Mouse (Mus musculus) midbrain, embryonic 14.5 days (tissue): ENCODE results near the gene Atp6v0b. TPM values are rescaled to one million over a fixed set of nuclear protein-coding genes. Genes with fewer than 3 reads are reported as not detected.

ENCODE experiments used
- ATAC-seq: fragments of 200-750 bp; cut with Nextera tagmentation; 2 replicates; pipeline ENCODE4 v1.8.0; 2017; ENCODE audit warnings: moderate number of reproducible peaks, moderate library complexity; ENCODE audit not compliant: low FRiP score, low TSS enrichment
- DNase-seq: peaks from one replicate; pipeline ENCODE4 v3.0.0-alpha.2; 2015
- H3K27ac ChIP-seq: fragments of 300-500 bp; sonication (generic); replicated peaks from 2 replicates; pipeline ENCODE4 v1.5.1; 2014; ENCODE audit warnings: mild to moderate bottlenecking, low read depth, low read length, moderate library complexity
- H3K27me3 ChIP-seq: fragments of 300-500 bp; sonication (generic); 2 replicates; pipeline ENCODE4 v1.6.1; 2014; ENCODE audit warnings: low read length, control low read depth, mixed read lengths; ENCODE audit not compliant: control insufficient read depth, insufficient read depth
- H3K36me3 ChIP-seq: fragments of 300-500 bp; sonication (generic); 2 replicates; pipeline ENCODE4 v1.6.1; 2014; ENCODE audit warnings: low read length, control low read depth; ENCODE audit not compliant: control insufficient read depth, insufficient read depth
- H3K4me1 ChIP-seq: fragments of 300-500 bp; sonication (generic); 2 replicates; pipeline ENCODE4 v1.6.1; 2014; ENCODE audit warnings: mild to moderate bottlenecking, antibody characterized with exemption, low read length, control low read depth; ENCODE audit not compliant: control insufficient read depth, insufficient read depth
- H3K4me2 ChIP-seq: fragments of 300-500 bp; sonication (generic); 2 replicates; pipeline ENCODE4 v1.6.1; 2014; ENCODE audit warnings: mild to moderate bottlenecking, low read length, moderate library complexity
- H3K4me3 ChIP-seq: fragments of 300-500 bp; sonication (generic); replicated peaks from 2 replicates; pipeline ENCODE4 v1.5.1; 2014; ENCODE audit warnings: low read depth, low read length
- H3K9ac ChIP-seq: fragments of 300-500 bp; sonication (generic); replicated peaks from 2 replicates; pipeline ENCODE4 v1.6.1; 2014; ENCODE audit warnings: mild to moderate bottlenecking, low read length, moderate library complexity
- H3K9me3 ChIP-seq: fragments of 300-500 bp; sonication (generic); 2 replicates; pipeline ENCODE4 v1.6.1; 2016; ENCODE audit warnings: low read length, control low read depth, mixed read lengths; ENCODE audit not compliant: control insufficient read depth
- WGBS: fragments of 180-500 bp; shearing (Covaris S2); extraction: QIAGEN DNeasy Blood & Tissue Kit; methylation state at CpG from one replicate; pipeline ENCODE4 v1.1.7; 2014; 5-methylcytosine and 5-hydroxymethylcytosine counted together
- polyA plus RNA-seq: library from polyadenylated mRNA; unstranded; fragments of >200 nt; fragmentation: Nextera tagmentation; extraction: Ambion mirVana; gene quantifications from 2 replicates; pipeline ENCODE4 v1.2.1, GENCODE M21; 2014

The Atp6v0b gene
- polyA plus RNA-seq, 1 experiment from 2014 or later = 528 TPM

DNA sequence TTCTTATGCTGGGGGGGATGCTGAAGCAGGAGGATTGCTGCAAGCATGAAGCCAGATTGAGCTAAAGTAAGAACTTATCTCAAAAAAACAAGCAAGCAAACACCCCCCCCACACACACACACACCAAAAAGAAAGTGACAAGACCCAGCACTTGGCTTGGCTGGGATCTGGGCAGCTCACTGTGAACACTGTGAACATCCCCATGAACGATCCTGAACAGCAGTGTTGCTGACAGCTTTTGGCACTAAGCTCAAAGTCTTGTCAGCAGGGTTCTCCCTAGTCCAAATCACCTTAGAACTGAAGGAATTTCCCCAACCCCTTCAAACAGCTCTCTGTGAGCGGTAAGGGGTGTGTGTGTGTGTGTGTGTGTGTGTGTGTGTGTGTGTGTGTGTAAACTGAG lies 36.3 kb upstream of the Atp6v0b start:
- no peak for DNase-seq
- Histone ChIP-seq H3K4me1 (peaks cover 6% of the 10 kb centered on the region; the same call in 1 of the 2 replicates), H3K27ac (no peak overlapping the region), H3K27me3 (peaks cover 28% of the 10 kb centered on the region; the same call in 1 of the 2 replicates), H3K9me3 (no peaks in the 10 kb centered on the region), H3K36me3 (no peaks in the 10 kb centered on the region), H3K4me2 (no peak overlapping the region), H3K9ac (no peak overlapping the region), H3K4me3 (no peak overlapping the region)
- WGBS = 64% methylated on average over 2 of the region's 2 CpGs
- no peak for ATAC-seq

DNA sequence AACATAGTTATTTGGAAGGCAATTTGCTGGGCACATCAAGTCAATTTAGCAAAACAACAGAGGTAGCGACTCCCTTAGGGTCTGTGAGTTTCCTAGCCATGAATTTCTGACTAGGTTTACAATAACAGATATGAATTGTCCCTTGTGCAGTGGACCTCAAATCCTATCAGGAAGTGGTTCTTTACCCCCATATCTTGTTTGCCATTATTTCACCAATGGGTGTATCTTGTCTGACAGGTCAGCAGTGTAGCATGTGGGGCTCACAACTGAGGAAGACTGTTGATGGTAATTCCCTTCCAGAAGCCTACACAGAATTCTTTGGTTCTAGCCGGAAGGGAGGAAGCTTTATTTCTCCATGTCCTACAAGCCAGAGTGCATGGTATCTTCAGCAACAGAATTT lies 34.2 kb upstream of the Atp6v0b start:
- no peak for DNase-seq
- no peak for ATAC-seq
- H3K9ac ChIP-seq = no peak overlapping the region
- H3K4me1 ChIP-seq = no peaks in the 10 kb centered on the region
- no peak overlapping the region for H3K4me2 ChIP-seq
- peaks cover 11% of the 10 kb centered on the region; the same call in 1 of the 2 replicates for H3K27me3 ChIP-seq
- no peaks in the 10 kb centered on the region for H3K36me3 ChIP-seq
- no peak overlapping the region for H3K27ac ChIP-seq
- H3K4me3 ChIP-seq = no peak overlapping the region
- 91% methylated on average over 2 of the region's 2 CpGs for WGBS
- H3K9me3 ChIP-seq = no peaks in the 10 kb centered on the region

DNA sequence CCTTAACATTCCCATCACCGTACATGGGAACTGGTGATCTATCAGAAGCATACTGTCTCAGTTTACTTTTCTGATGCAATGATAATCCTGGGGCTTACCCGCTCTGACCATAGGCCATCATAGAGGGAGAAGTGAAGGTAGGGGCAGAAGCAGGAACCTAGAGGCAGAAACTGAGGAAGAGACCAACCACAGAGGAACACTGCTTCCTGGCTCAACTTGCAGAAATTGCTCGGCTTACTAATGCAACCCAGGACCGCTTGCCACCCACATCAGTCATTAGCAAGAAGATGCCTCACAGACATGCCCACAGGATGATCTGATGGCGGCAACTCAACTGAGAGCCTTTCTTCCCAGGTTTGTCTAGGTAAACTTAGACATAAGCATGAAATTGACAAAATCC lies 31.6 kb upstream of the Atp6v0b start:
- H3K36me3 ChIP-seq = no peaks in the 10 kb centered on the region
- H3K27ac ChIP-seq = no peak overlapping the region
- no peaks in the 10 kb centered on the region for H3K27me3 ChIP-seq
- H3K4me3 ChIP-seq = no peak overlapping the region
- DNase-seq (no peak), ATAC-seq (no peak)
- no peak overlapping the region for H3K4me2 ChIP-seq
- H3K9ac ChIP-seq = no peak overlapping the region
- H3K9me3 ChIP-seq = no peaks in the 10 kb centered on the region
- peaks cover 13% of the 10 kb centered on the region for H3K4me1 ChIP-seq
- 93% methylated on average over 5 of the region's 5 CpGs for WGBS

DNA sequence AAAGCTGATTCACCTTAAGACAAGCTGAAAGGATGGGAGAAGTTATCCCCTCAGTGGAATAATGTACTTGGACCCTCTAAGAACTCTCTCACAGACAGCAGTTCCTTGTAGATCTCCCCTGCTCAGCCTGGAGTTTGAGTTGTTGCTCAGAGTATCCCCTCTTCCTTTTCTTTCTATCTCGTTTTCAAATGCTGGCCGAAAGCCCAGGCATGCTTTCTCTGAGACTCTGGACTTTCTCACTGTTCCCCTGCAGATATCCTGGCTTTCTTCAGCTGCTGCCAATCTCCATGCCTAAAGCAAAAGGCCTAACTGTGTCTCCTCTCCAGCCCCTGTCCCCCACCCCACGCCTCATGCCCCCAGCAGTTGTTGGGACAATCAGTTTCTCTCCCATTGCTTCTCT lies 31.1 kb upstream of the Atp6v0b start:
- no peaks in the 10 kb centered on the region for H3K9me3 ChIP-seq
- no peaks in the 10 kb centered on the region for H3K36me3 ChIP-seq
- H3K27ac ChIP-seq = no peak overlapping the region
- H3K4me1 ChIP-seq = peaks cover 18% of the 10 kb centered on the region
- H3K4me3 ChIP-seq = no peak overlapping the region
- no peak for ATAC-seq
- H3K4me2 ChIP-seq = no peak overlapping the region
- no peak overlapping the region for H3K9ac ChIP-seq
- WGBS = 75% methylated on average over 3 of the region's 3 CpGs
- H3K27me3 ChIP-seq = no peaks in the 10 kb centered on the region
- no peak for DNase-seq

DNA sequence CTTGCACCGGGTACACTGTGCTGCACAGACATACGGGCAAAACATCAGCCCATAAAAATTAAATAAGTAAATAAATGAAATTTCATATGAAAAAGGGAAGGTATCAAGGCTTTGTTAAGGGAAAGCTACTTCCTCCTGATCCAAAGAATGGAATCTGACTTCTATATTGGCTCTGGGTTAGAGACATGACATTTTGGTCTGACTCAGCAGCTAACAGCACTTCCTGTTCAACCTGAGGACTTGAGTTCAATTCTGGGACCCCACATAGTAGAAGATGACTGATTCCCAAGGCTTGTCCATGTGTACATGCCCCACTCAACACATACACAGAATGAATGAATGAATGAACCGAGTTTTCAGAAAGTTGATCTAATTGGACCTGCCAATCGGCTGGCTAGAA lies 30.7 kb upstream of the Atp6v0b start:
- no peaks in the 10 kb centered on the region for H3K36me3 ChIP-seq
- no peak for ATAC-seq
- no peak overlapping the region for H3K4me3 ChIP-seq
- no peak overlapping the region for H3K4me2 ChIP-seq
- no peaks in the 10 kb centered on the region for H3K27me3 ChIP-seq
- no peak overlapping the region for H3K27ac ChIP-seq
- peaks cover 22% of the 10 kb centered on the region for H3K4me1 ChIP-seq
- DNase-seq = no peak
- no peaks in the 10 kb centered on the region for H3K9me3 ChIP-seq
- H3K9ac ChIP-seq = no peak overlapping the region
- whole genome bisulfite sequencing = 94% methylated on average over 4 of the region's 4 CpGs

DNA sequence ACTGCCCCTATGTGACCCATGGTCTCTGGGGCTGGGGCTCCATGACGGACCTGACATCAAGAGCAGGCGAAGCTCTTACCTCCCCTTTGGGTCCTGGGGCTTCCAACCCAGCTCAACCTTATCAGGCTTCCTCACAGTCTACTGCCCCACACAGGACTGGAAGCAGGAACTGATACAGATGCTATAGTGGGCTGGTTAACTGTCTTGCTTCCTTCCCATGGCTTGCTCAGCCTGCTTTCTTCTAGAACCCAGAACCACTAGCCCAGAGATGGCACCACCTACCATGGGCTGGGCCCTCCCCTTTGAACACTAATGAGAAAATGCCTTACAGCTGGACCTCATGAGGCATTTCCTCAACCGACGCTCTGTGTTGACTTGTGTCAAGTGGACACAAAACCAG lies 30.3 kb upstream of the Atp6v0b start:
- no peaks in the 10 kb centered on the region for H3K27me3 ChIP-seq
- ATAC-seq (no peak), DNase-seq (no peak)
- no peak overlapping the region for H3K4me3 ChIP-seq
- no peaks in the 10 kb centered on the region for H3K36me3 ChIP-seq
- no peaks in the 10 kb centered on the region for H3K9me3 ChIP-seq
- no peak overlapping the region for H3K27ac ChIP-seq
- no peak overlapping the region for H3K9ac ChIP-seq
- H3K4me1 ChIP-seq = peaks cover 27% of the 10 kb centered on the region
- no peak overlapping the region for H3K4me2 ChIP-seq
- WGBS = 97% methylated on average over 4 of the region's 4 CpGs

DNA sequence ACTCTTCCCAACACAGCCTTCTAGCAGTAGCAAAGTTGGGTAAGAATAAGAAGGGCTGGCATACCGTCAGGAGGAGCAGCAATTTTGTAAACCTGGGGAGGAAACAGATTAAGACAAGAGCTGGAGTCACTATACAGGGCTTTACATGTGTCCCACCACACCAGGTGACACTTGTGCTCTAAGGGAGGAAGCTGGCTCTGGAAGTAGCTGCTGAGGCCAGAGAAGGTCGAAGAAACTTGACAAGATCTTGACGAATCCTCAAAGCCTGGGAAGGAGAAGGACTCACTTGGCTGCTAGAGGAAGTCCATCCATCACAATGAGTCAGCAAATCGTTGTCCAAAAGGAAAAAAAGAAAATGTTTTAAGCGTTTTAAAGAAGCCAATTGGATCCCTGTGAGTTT lies 29.3 kb upstream of the Atp6v0b start:
- H3K9me3 ChIP-seq = no peaks in the 10 kb centered on the region
- no peak overlapping the region for H3K9ac ChIP-seq
- peaks cover 29% of the 10 kb centered on the region for H3K4me1 ChIP-seq
- no peak overlapping the region for H3K27ac ChIP-seq
- peak overlapping the region; percentile 99 for H3K4me2 ChIP-seq
- DNase-seq (no peak), ATAC-seq (no peak)
- H3K36me3 ChIP-seq = peaks cover 9% of the 10 kb centered on the region
- H3K4me3 ChIP-seq = no peak overlapping the region
- WGBS = 93% methylated on average over 5 of the region's 5 CpGs
- H3K27me3 ChIP-seq = no peaks in the 10 kb centered on the region

DNA sequence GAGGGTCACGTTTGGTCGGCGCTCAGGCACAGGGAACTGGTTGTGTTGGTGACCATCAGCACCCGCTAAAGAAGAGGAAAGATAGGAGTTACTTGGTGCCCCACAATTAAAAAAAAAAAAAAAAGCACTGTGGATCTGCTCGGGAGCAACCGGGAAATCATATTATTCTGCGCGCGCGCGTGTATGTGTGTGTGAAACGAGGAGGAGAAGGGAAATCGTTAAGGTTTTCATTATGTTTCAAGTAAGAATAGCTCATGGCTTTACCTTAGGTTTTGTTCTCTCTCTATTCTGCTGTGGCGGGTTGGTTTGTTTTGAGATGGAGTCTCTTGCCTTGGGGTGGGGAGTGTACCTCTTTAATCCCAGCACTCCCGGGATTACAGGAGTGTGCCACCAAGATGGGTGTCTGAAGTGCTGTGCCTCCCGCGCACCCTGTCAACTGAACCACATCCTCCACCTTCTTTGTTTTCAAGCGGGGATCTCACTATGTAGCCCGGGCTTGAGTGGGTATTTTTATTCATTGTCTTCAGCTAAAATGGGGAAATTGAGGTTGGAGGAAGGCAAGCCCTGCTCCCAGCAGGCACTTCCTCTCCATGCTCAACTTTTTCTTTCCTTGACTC lies 28.5 kb upstream of the Atp6v0b start:
- Histone ChIP-seq H3K27ac (peak overlapping the region; percentile 87; the same call in 1 of the 2 replicates), H3K4me3 (peak overlapping the region; percentile 85), H3K4me2 (peak overlapping the region; percentile 99), H3K27me3 (no peaks in the 10 kb centered on the region), H3K9me3 (no peaks in the 10 kb centered on the region), H3K9ac (peak overlapping the region; percentile 87), H3K4me1 (peaks cover 30% of the 10 kb centered on the region), H3K36me3 (peaks cover 17% of the 10 kb centered on the region)
- 4% methylated on average over 19 of the region's 19 CpGs for WGBS
- DNase-seq (no peak), ATAC-seq (no peak)

DNA sequence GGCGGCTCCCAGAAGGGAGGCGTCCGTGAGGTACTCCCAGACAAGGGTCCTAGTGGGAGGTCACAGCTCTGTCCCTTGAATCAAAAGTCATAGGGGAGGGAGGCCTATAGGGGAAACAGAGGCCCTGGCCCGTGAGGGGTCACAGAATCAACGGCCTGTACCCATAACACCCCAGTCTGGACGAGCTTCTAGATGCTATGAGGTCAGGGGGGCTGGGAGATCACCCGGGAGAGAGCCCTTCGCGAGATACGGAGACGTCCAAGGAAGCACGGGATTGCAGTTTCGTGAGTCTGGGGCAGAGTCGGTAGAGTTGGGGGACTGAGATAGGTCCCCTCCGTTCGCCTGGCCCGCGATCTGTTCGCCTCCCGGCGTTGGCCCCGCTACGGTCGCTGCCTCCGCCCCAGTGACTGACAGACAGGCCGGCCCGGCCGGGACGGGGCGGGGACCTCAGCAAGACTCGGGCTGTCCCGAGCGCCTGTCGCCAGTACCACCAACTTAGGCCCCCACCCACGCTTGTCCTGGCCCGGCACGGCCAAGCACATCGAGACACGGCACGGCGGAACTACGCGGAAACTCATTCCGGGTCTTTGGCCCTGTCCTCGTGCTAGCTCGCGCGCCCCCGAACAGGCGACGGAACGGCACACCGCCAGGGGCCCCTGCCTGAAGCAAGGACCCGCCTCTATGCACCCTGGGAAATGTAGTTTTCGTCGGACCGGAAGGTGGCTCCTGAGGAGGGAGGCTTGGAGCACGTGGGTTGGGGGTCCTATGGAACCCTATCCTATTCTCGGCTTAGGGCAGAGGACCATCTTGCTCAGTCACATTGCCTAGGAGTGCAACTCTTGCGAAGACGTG lies 27.7 kb upstream of the Atp6v0b start, which contains the start of gene Ipo13:
Gene Ipo13, minus strand, starts transcription at position 409 of the 852 bp plus-strand sequence.
- Histone ChIP-seq H3K27ac (peak within 1 kb of the TSS; percentile 87), H3K4me3 (peak within 1 kb of the TSS; percentile 85), H3K9ac (peak within 1 kb of the TSS; percentile 87), H3K27me3 (no peaks in the 10 kb centered on the region), H3K9me3 (no peaks in the 10 kb centered on the region), H3K36me3 (peaks cover 17% of the 10 kb centered on the region), H3K4me2 (peak within 1 kb of the TSS; percentile 99), H3K4me1 (peaks cover 38% of the 10 kb centered on the region)
- WGBS = under 1% methylated on average over 61 of the region's 61 CpGs
- ATAC-seq (peak; percentile 95), DNase-seq (peak; percentile 97)
